Mouse (Mus musculus) myocyte (in vitro differentiated cells): ENCODE measurements around the gene Bpifb1.

Experiments
- CEBPB ChIP-seq: IDR thresholded peaks from 2 replicates; pipeline ENCODE4 v1.6.1; 2011; ENCODE audit warnings: mild to moderate bottlenecking, moderate library complexity; ENCODE audit not compliant: poor library complexity, insufficient read depth, severe bottlenecking
- MAX ChIP-seq: IDR thresholded peaks from one replicate; pipeline ENCODE4 v1.6.1; 2011; ENCODE audit warnings: low read depth, mild to moderate bottlenecking, control low read depth
- MYOD1 ChIP-seq, 3 experiments: IDR thresholded peaks; one replicate each; pipeline ENCODE4 v1.6.1; 2011; ENCODE audit warnings: control low read depth in 2 of 3, low read depth in 2 of 3, mild to moderate bottlenecking in 2 of 3, moderate library complexity in 1 of 3; ENCODE audit not compliant: insufficient read length in 2 of 3, control insufficient read depth in 1 of 3
- MYOG ChIP-seq, 3 experiments: IDR thresholded peaks; one replicate each; pipeline ENCODE4 v1.6.1; 2011; ENCODE audit warnings: control low read depth in 2 of 3, low read depth in 2 of 3, mild to moderate bottlenecking in 2 of 3; ENCODE audit not compliant: insufficient read length in 2 of 3, control insufficient read depth in 1 of 3, insufficient read depth in 1 of 3
- POLR2A ChIP-seq: IDR thresholded peaks from one replicate; pipeline ENCODE4 v1.6.1; 2011; ENCODE audit warnings: low read depth, mild to moderate bottlenecking, control low read depth, moderate library complexity; ENCODE audit not compliant: insufficient read length
- POLR2AphosphoS2 ChIP-seq: IDR thresholded peaks from one replicate; pipeline ENCODE4 v1.6.1; 2011; ENCODE audit warnings: low read depth, control low read depth; ENCODE audit not compliant: insufficient read length
- REST ChIP-seq: IDR thresholded peaks from one replicate; pipeline ENCODE4 v1.6.1; 2011; ENCODE audit warnings: mild to moderate bottlenecking, control low read depth, moderate library complexity; ENCODE audit not compliant: insufficient read depth, insufficient read length
- SRF ChIP-seq: IDR thresholded peaks from one replicate; pipeline ENCODE4 v1.6.1; 2011; ENCODE audit warnings: low read depth; ENCODE audit not compliant: control insufficient read depth, insufficient read length
- TCF12 ChIP-seq: IDR thresholded peaks from one replicate; pipeline ENCODE4 v1.6.1; 2011; ENCODE audit warnings: mild to moderate bottlenecking, control low read depth; ENCODE audit not compliant: poor library complexity, insufficient read depth, severe bottlenecking
- USF1 ChIP-seq: IDR thresholded peaks from one replicate; pipeline ENCODE4 v1.6.1; 2011; ENCODE audit warnings: low read depth, mild to moderate bottlenecking, control low read depth, moderate library complexity

GRCm38 (mm10) chr2:154171621-154172020 is 19.0 kb upstream of the Bpifb1 start:
- TF ChIP-seq USF1 (no peak), POLR2AphosphoS2 (no peak), POLR2A (no peak), CEBPB (no peak), MAX (no peak), MYOD1 (IDR thresholded peaks at IDR 0.05; ENCODE audit: control insufficient read depth in 1 of 3, insufficient read length in 2 of 3, low read depth in 2 of 3) (no peak), SRF (no peak), TCF12 (no peak), MYOG (IDR thresholded peaks at IDR 0.05; ENCODE audit: control insufficient read depth in 1 of 3, insufficient read depth in 1 of 3, insufficient read length in 2 of 3, low read depth in 2 of 3) (no peak), REST (no peak)
